Mouse (Mus musculus) CH12.LX (cell line): Measurements from ENCODE around the gene Mrrf.

Experiments used
- BHLHE40 ChIP-seq: IDR thresholded peaks from 2 replicates; pipeline ENCODE4 v1.6.1; 2011; ENCODE audit warnings: mild to moderate bottlenecking, low read depth, low read length, improper control_type of control experiment
- CTCF ChIP-seq, 2 experiments: IDR thresholded peaks in 1 of 2; conservative IDR thresholded peaks in 1 of 2; 2 replicates each; pipeline ENCODE4 v1.5.1; 2011 to 2012; ENCODE audit warnings: low read depth in 2 of 2, low read length in 2 of 2, improper control_type of control experiment in 1 of 2, inconsistent platforms in 1 of 2, mild to moderate bottlenecking in 1 of 2, moderate library complexity in 1 of 2
- EP300 ChIP-seq: IDR thresholded peaks from 2 replicates; pipeline ENCODE4 v1.6.1; 2011; ENCODE audit warnings: low read length, improper control_type of control experiment
- RAD21 ChIP-seq: IDR thresholded peaks from 2 replicates; pipeline ENCODE4 v1.6.1; 2011; ENCODE audit warnings: low read depth, mild to moderate bottlenecking, low read length, improper control_type of control experiment, moderate library complexity

DNA sequence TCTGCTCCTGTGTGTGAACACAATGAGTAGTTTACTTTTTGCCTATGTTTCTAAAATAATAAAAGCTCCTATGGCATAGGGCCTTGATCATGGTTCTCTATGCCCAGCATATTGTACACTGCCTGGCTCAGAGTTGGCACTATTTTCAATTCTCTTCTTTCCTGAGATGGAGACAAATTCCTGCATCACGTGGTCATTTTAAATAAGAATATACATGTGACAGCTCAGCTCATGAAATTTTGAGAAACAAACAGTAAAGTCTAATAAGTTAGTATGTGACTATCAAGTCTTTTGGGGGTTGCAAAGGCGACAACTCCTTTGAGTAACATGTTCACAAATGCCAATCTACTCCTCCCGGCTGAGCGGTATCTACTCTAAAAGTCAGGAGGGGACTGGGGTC, 302 bp upstream of the Mrrf start:
- TF ChIP-seq EP300, result no peak
- no peak for TF ChIP-seq RAD21
- TF ChIP-seq CTCF (conservative IDR thresholded peaks at IDR 0.05 in 1 of 2, IDR thresholded peaks at IDR 0.05 in 1 of 2; ENCODE audit: low read depth in 2 of 2, low read length in 2 of 2), result no peak
- no peak for TF ChIP-seq BHLHE40
